Mouse (Mus musculus): ENCODE measurements around the gene Itgam.

GRCm38 (mm10) chr7:128018275-128018674 is 44.2 kb upstream of the Itgam start:
- TF ChIP-seq CTCF (IDR thresholded peaks at IDR 0.05; ENCODE audit: insufficient read depth, low read depth, low read length) (no peak), POLR2A (IDR thresholded peaks at IDR 0.05; ENCODE audit: insufficient read depth, low read depth, low read length) (no peak)
